Mouse (Mus musculus): ENCODE results near the gene Mpst. TPM values are rescaled to one million over a fixed set of nuclear protein-coding genes. Genes with fewer than 3 reads are reported as not detected.

The Mpst gene
- polyA plus RNA-seq, 1 experiment, result 188 TPM

GRCm38 (mm10) chr15:78455168-78455567 is 49.0 kb downstream of the Mpst start:
- Histone ChIP-seq H3K4me3 (ENCODE audit: control insufficient read depth, insufficient read depth, low read length) (no peak overlapping the region), H3K4me1 (replicated peaks; ENCODE audit: control insufficient read depth, insufficient read depth, low read length) (peaks cover 14% of the 10 kb centered on the region), H3K27me3 (ENCODE audit: control insufficient read depth, insufficient read depth, low read length) (no peaks in the 10 kb centered on the region), H3K36me3 (ENCODE audit: control insufficient read depth, insufficient read depth, low read length) (no peaks in the 10 kb centered on the region), H3K27ac (ENCODE audit: control insufficient read depth, insufficient read depth, low read length) (no peak overlapping the region)
- TF ChIP-seq POLR2A (IDR thresholded peaks at IDR 0.05; ENCODE audit: control insufficient read depth, extremely low read depth, insufficient read depth, low read length, poor library complexity) (no peak), CTCF (IDR thresholded peaks at IDR 0.05; ENCODE audit: borderline replicate concordance, control insufficient read depth, extremely low read depth, insufficient read depth, low read length, poor library complexity) (no peak)
- no peak for DNase-seq
- 73% methylated on average over 4 of the region's 4 CpGs for WGBS

- Histone ChIP-seq H3K27ac (ENCODE audit: control insufficient read depth, insufficient read depth, low read length) (no peak overlapping the region), H3K4me3 (ENCODE audit: control insufficient read depth, insufficient read depth, low read length) (no peak overlapping the region), H3K27me3 (ENCODE audit: control insufficient read depth, insufficient read depth, low read length) (no peaks in the 10 kb centered on the region), H3K4me1 (replicated peaks; ENCODE audit: control insufficient read depth, insufficient read depth, low read length) (peaks cover 8% of the 10 kb centered on the region), H3K36me3 (ENCODE audit: control insufficient read depth, insufficient read depth, low read length) (no peaks in the 10 kb centered on the region)
- WGBS, result 92% methylated on average over 7 of the region's 7 CpGs
- no peak for DNase-seq
- TF ChIP-seq CTCF (IDR thresholded peaks at IDR 0.05; ENCODE audit: borderline replicate concordance, control insufficient read depth, extremely low read depth, insufficient read depth, low read length, poor library complexity) (no peak), POLR2A (IDR thresholded peaks at IDR 0.05; ENCODE audit: control insufficient read depth, extremely low read depth, insufficient read depth, low read length, poor library complexity) (no peak)
Measured at GRCm38 (mm10) chr15:78456051-78456450, 49.8 kb downstream of the Mpst start.

- H3K4me1 ChIP-seq (replicated peaks; ENCODE audit: control insufficient read depth, insufficient read depth, low read length), result peaks cover 8% of the 10 kb centered on the region
- DNase-seq, result no peak
- no peaks in the 10 kb centered on the region for H3K36me3 ChIP-seq (ENCODE audit: control insufficient read depth, insufficient read depth, low read length)
- TF ChIP-seq POLR2A (IDR thresholded peaks at IDR 0.05; ENCODE audit: control insufficient read depth, extremely low read depth, insufficient read depth, low read length, poor library complexity), result no peak
- TF ChIP-seq CTCF (IDR thresholded peaks at IDR 0.05; ENCODE audit: borderline replicate concordance, control insufficient read depth, extremely low read depth, insufficient read depth, low read length, poor library complexity), result no peak
- no peak overlapping the region for H3K27ac ChIP-seq (ENCODE audit: control insufficient read depth, insufficient read depth, low read length)
- WGBS, result 80% methylated on average over 10 of the region's 10 CpGs
- H3K4me3 ChIP-seq (ENCODE audit: control insufficient read depth, insufficient read depth, low read length), result no peak overlapping the region
- no peaks in the 10 kb centered on the region for H3K27me3 ChIP-seq (ENCODE audit: control insufficient read depth, insufficient read depth, low read length)
Measured at GRCm38 (mm10) chr15:78457193-78457592, 51.0 kb downstream of the Mpst start.

- H3K4me3 ChIP-seq (ENCODE audit: control insufficient read depth, insufficient read depth, low read length), result no peak overlapping the region
- 0% methylated on average over 2 of the region's 2 CpGs for WGBS
- DNase-seq, result peak; percentile 36
Measured at GRCm38 (mm10) chr15:78462981-78463380, 56.8 kb downstream of the Mpst start.

More at GRCm38 (mm10) chr15:78462981-78463380, 56.8 kb downstream of the Mpst start:
- Histone ChIP-seq H3K36me3 (ENCODE audit: control insufficient read depth, insufficient read depth, low read length) (no peaks in the 10 kb centered on the region), H3K27ac (ENCODE audit: control insufficient read depth, insufficient read depth, low read length) (no peak overlapping the region), H3K4me1 (replicated peaks; ENCODE audit: control insufficient read depth, insufficient read depth, low read length) (peaks cover 2% of the 10 kb centered on the region), H3K27me3 (ENCODE audit: control insufficient read depth, insufficient read depth, low read length) (no peaks in the 10 kb centered on the region)
- TF ChIP-seq POLR2A (IDR thresholded peaks at IDR 0.05; ENCODE audit: control insufficient read depth, extremely low read depth, insufficient read depth, low read length, poor library complexity) (no peak), CTCF (IDR thresholded peaks at IDR 0.05; ENCODE audit: borderline replicate concordance, control insufficient read depth, extremely low read depth, insufficient read depth, low read length, poor library complexity) (no peak)

Other genes with a start within 250 kb of the Mpst start
- gene Ift27, start 232.3 kb upstream of the Mpst start, polyA plus RNA-seq (2012; rRNA removed), result 63.3 and 97.2 TPM in 2 replicates
- gene Pvalb, start 200.0 kb upstream of the Mpst start, polyA plus RNA-seq (2012; rRNA removed), result 0.37 and 0.71 TPM in 2 replicates
- gene Ncf4, start 161.6 kb upstream of the Mpst start, polyA plus RNA-seq (2012; rRNA removed), result 17.6 and 27.9 TPM in 2 replicates
- gene Csf2rb2, start 100.7 kb upstream of the Mpst start, polyA plus RNA-seq (2012; rRNA removed), result 17.2 and 19.9 TPM in 2 replicates
- gene Csf2rb, start 80.7 kb upstream of the Mpst start, polyA plus RNA-seq (2012; rRNA removed), result 35.0 and 38.3 TPM in 2 replicates
- 0.46 and 0.50 TPM in 2 replicates for gene Tex33, start 10.5 kb upstream of the Mpst start, polyA plus RNA-seq (2012; rRNA removed)
- gene Tst, start 509 bp upstream of the Mpst start, polyA plus RNA-seq (2012; rRNA removed), result 44.5 and 58.0 TPM in 2 replicates
- gene Kctd17, start 22.1 kb downstream of the Mpst start, polyA plus RNA-seq (2012; rRNA removed), result 77.8 and 78.0 TPM in 2 replicates
- gene Tmprss6, start 62.2 kb downstream of the Mpst start, polyA plus RNA-seq (2012; rRNA removed), result 0.39 and 1.5 TPM in 2 replicates
- 49.7 and 53.7 TPM in 2 replicates for gene Il2rb, start 88.9 kb downstream of the Mpst start, polyA plus RNA-seq (2012; rRNA removed)
- 12.5 and 13.5 TPM in 2 replicates for gene C1qtnf6, start 125.0 kb downstream of the Mpst start, polyA plus RNA-seq (2012; rRNA removed)
- 1.6 and 2.2 TPM in 2 replicates for gene Sstr3, start 138.3 kb downstream of the Mpst start, polyA plus RNA-seq (2012; rRNA removed)
- gene Rac2, start 166.4 kb downstream of the Mpst start, polyA plus RNA-seq (2012; rRNA removed), result 1,833 and 1,914 TPM in 2 replicates
- 81.1 and 83.6 TPM in 2 replicates for gene Cyth4, start 190.6 kb downstream of the Mpst start, polyA plus RNA-seq (2012; rRNA removed)